Mouse (Mus musculus): ENCODE results near the gene Ero1lb. TPM values are rescaled to one million over a fixed set of nuclear protein-coding genes. Genes with fewer than 3 reads are reported as not detected.
"Not testable (repeated sequence)": the region's sequence is repeated elsewhere in the genome, so short reads cannot be mapped to it uniquely, and the experiment has no call there.

The Ero1lb gene
- polyA plus RNA-seq, 1 experiment from 2014 or later: 10.7 TPM

GRCm38 (mm10) chr13:12554211-12554610 lies 11.5 kb upstream of the Ero1lb start:
- no peaks in the 10 kb centered on the region for H3K4me1 ChIP-seq (replicated peaks)
- no peak for DNase-seq (ENCODE audit: low spot score)
- H3K27me3 ChIP-seq (ENCODE audit: insufficient read depth, poor library complexity, severe bottlenecking): 0 out of 2 replicates have a peak, but pooled peaks cover 3% of the 10 kb centered on the region
- no peak overlapping the region for H3K27ac ChIP-seq
- WGBS: 75% methylated on average over 4 of the region's 4 CpGs
- H3K4me3 ChIP-seq: no peak overlapping the region
- no peaks in the 10 kb centered on the region for H3K36me3 ChIP-seq
- no peaks in the 10 kb centered on the region for H3K9me3 ChIP-seq

GRCm38 (mm10) chr13:12559044-12559443 lies 6.6 kb upstream of the Ero1lb start:
- Histone ChIP-seq H3K9me3 (no peaks in the 10 kb centered on the region), H3K36me3 (no peaks in the 10 kb centered on the region), H3K27ac (no peak overlapping the region), H3K4me1 (replicated peaks) (no peaks in the 10 kb centered on the region), H3K4me3 (no peak overlapping the region), H3K27me3 (ENCODE audit: insufficient read depth, poor library complexity, severe bottlenecking) (no peaks in the 10 kb centered on the region)
- WGBS: 53% methylated on average over 3 of the region's 3 CpGs
- DNase-seq (ENCODE audit: low spot score): no peak

- WGBS: 63% methylated on average over 6 of the region's 6 CpGs
- Histone ChIP-seq H3K36me3 (no peaks in the 10 kb centered on the region), H3K4me3 (no peak overlapping the region), H3K27ac (no peak overlapping the region), H3K9me3 (no peaks in the 10 kb centered on the region), H3K4me1 (replicated peaks) (no peaks in the 10 kb centered on the region), H3K27me3 (ENCODE audit: insufficient read depth, poor library complexity, severe bottlenecking) (0 out of 2 replicates have a peak, but pooled peaks cover 2% of the 10 kb centered on the region)
- DNase-seq (ENCODE audit: low spot score): no peak
Observed at GRCm38 (mm10) chr13:12559462-12560120, 6.1 kb upstream of the Ero1lb start.

GRCm38 (mm10) chr13:12561729-12562128 lies 3.9 kb upstream of the Ero1lb start:
- Histone ChIP-seq H3K27me3 (ENCODE audit: insufficient read depth, poor library complexity, severe bottlenecking) (peaks cover 8% of the 10 kb centered on the region), H3K4me3 (no peak overlapping the region), H3K27ac (no peak overlapping the region), H3K4me1 (replicated peaks) (peaks cover 11% of the 10 kb centered on the region), H3K9me3 (no peaks in the 10 kb centered on the region), H3K36me3 (no peaks in the 10 kb centered on the region)
- no peak for DNase-seq (ENCODE audit: low spot score)
- 75% methylated on average over 2 of the region's 2 CpGs for WGBS

- H3K27me3 ChIP-seq (ENCODE audit: insufficient read depth, poor library complexity, severe bottlenecking): peaks cover 13% of the 10 kb centered on the region
- no peak for DNase-seq (ENCODE audit: low spot score)
- WGBS: 83% methylated on average over 4 of the region's 4 CpGs
Observed at GRCm38 (mm10) chr13:12562256-12562655, 3.4 kb upstream of the Ero1lb start.

GRCm38 (mm10) chr13:12567936-12568335 lies 2.3 kb downstream of the Ero1lb start:
- H3K9me3 ChIP-seq: no peaks in the 10 kb centered on the region
- 74% methylated on average over 1 of the region's 1 CpGs for whole genome bisulfite sequencing
- no peak overlapping the region for H3K27ac ChIP-seq
- H3K4me1 ChIP-seq (replicated peaks): peaks cover 14% of the 10 kb centered on the region
- no peak overlapping the region for H3K4me3 ChIP-seq
- H3K36me3 ChIP-seq: no peaks in the 10 kb centered on the region
- DNase-seq (ENCODE audit: low spot score): no peak
- peaks cover 13% of the 10 kb centered on the region for H3K27me3 ChIP-seq (ENCODE audit: insufficient read depth, poor library complexity, severe bottlenecking)

More at GRCm38 (mm10) chr13:12562256-12562655, 3.4 kb upstream of the Ero1lb start:
- no peaks in the 10 kb centered on the region for H3K36me3 ChIP-seq
- H3K9me3 ChIP-seq: no peaks in the 10 kb centered on the region
- peaks cover 14% of the 10 kb centered on the region for H3K4me1 ChIP-seq (replicated peaks)
- H3K27ac ChIP-seq: no peak overlapping the region
- H3K4me3 ChIP-seq: no peak overlapping the region

GRCm38 (mm10) chr13:12568597-12569469 lies 3.2 kb downstream of the Ero1lb start:
- WGBS: 74% methylated on average over 9 of the region's 9 CpGs
- DNase-seq (ENCODE audit: low spot score): no peak
- no peak overlapping the region for H3K27ac ChIP-seq
- no peak overlapping the region for H3K4me3 ChIP-seq
- no peaks in the 10 kb centered on the region for H3K36me3 ChIP-seq
- H3K9me3 ChIP-seq: no peaks in the 10 kb centered on the region
- H3K4me1 ChIP-seq (replicated peaks): peaks cover 14% of the 10 kb centered on the region
- peaks cover 13% of the 10 kb centered on the region for H3K27me3 ChIP-seq (ENCODE audit: insufficient read depth, poor library complexity, severe bottlenecking)

- Histone ChIP-seq H3K27ac (no peak overlapping the region), H3K36me3 (no peaks in the 10 kb centered on the region)
Observed at GRCm38 (mm10) chr13:12569741-12570140, 4.1 kb downstream of the Ero1lb start.

GRCm38 (mm10) chr13:12574979-12575536 lies 9.4 kb downstream of the Ero1lb start:
- WGBS: 86% methylated on average over 9 of the region's 9 CpGs
- H3K4me3 ChIP-seq: no peak overlapping the region
- H3K36me3 ChIP-seq: no peaks in the 10 kb centered on the region
- H3K27ac ChIP-seq: no peak overlapping the region
- no peaks in the 10 kb centered on the region for H3K27me3 ChIP-seq (ENCODE audit: insufficient read depth, poor library complexity, severe bottlenecking)
- no peak for DNase-seq (ENCODE audit: low spot score)
- no peaks in the 10 kb centered on the region for H3K4me1 ChIP-seq (replicated peaks)
- H3K9me3 ChIP-seq: no peaks in the 10 kb centered on the region

More at GRCm38 (mm10) chr13:12569741-12570140, 4.1 kb downstream of the Ero1lb start:
- peaks cover 14% of the 10 kb centered on the region for H3K4me1 ChIP-seq (replicated peaks)
- no peak overlapping the region for H3K4me3 ChIP-seq
- no peak for DNase-seq (ENCODE audit: low spot score)
- 85% methylated on average over 7 of the region's 7 CpGs for WGBS
- no peaks in the 10 kb centered on the region for H3K9me3 ChIP-seq
- peaks cover 10% of the 10 kb centered on the region for H3K27me3 ChIP-seq (ENCODE audit: insufficient read depth, poor library complexity, severe bottlenecking)

GRCm38 (mm10) chr13:12578145-12578544 lies 12.5 kb downstream of the Ero1lb start:
- Histone ChIP-seq H3K9me3 (no peaks in the 10 kb centered on the region), H3K27me3 (ENCODE audit: insufficient read depth, poor library complexity, severe bottlenecking) (no peaks in the 10 kb centered on the region), H3K4me3 (no peak overlapping the region), H3K4me1 (replicated peaks) (no peaks in the 10 kb centered on the region), H3K36me3 (no peaks in the 10 kb centered on the region), H3K27ac (no peak overlapping the region)
- WGBS: 89% methylated on average over 5 of the region's 5 CpGs
- no peak for DNase-seq (ENCODE audit: low spot score)

- no peaks in the 10 kb centered on the region for H3K36me3 ChIP-seq
- WGBS: 6% methylated on average over 3 of the region's 3 CpGs
- no peaks in the 10 kb centered on the region for H3K9me3 ChIP-seq
- no peak overlapping the region for H3K4me3 ChIP-seq
- peak; percentile 73 for DNase-seq (ENCODE audit: low spot score)
- no peaks in the 10 kb centered on the region for H3K4me1 ChIP-seq (replicated peaks)
- no peaks in the 10 kb centered on the region for H3K27me3 ChIP-seq (ENCODE audit: insufficient read depth, poor library complexity, severe bottlenecking)
- no peak overlapping the region for H3K27ac ChIP-seq
Observed at GRCm38 (mm10) chr13:12589003-12589402, 23.3 kb downstream of the Ero1lb start.

GRCm38 (mm10) chr13:12597075-12597474 lies 31.4 kb downstream of the Ero1lb start:
- not testable (repeated sequence) for H3K4me1 ChIP-seq (replicated peaks); H3K4me3 ChIP-seq; H3K27me3 ChIP-seq (ENCODE audit: insufficient read depth, poor library complexity, severe bottlenecking); H3K36me3 ChIP-seq; DNase-seq (ENCODE audit: low spot score); H3K27ac ChIP-seq; H3K9me3 ChIP-seq
- WGBS: 73% methylated on average over 4 of the region's 4 CpGs

GRCm38 (mm10) chr13:12610206-12610605 lies 44.5 kb downstream of the Ero1lb start:
- H3K4me3 ChIP-seq; H3K27ac ChIP-seq; H3K4me1 ChIP-seq (replicated peaks); H3K27me3 ChIP-seq (ENCODE audit: insufficient read depth, poor library complexity, severe bottlenecking); DNase-seq (ENCODE audit: low spot score); H3K9me3 ChIP-seq: not testable (repeated sequence)
- H3K36me3 ChIP-seq: peaks cover 36% of the 10 kb centered on the region

Measured in hindbrain, embryonic 10.5 days (tissue).